Mouse (Mus musculus) neural tube, embryonic 15.5 days (tissue): ENCODE data around the gene Gab1. TPM values are rescaled to one million over a fixed set of nuclear protein-coding genes. Genes with fewer than 3 reads are reported as not detected.

Experiments used
- ATAC-seq: fragments of 200-750 bp; cut with Nextera tagmentation; 2 replicates; pipeline ENCODE4 v1.8.0; 2017; ENCODE audit warnings: mild to moderate bottlenecking, moderate TSS enrichment, moderate library complexity; ENCODE audit not compliant: low FRiP score
- H3K27ac ChIP-seq: fragments of 300-500 bp; sonication (generic); replicated peaks from 2 replicates; pipeline ENCODE4 v1.5.1; 2015; ENCODE audit warnings: mild to moderate bottlenecking, inconsistent platforms
- H3K27me3 ChIP-seq: fragments of 300-500 bp; sonication (generic); replicated peaks from 2 replicates; pipeline ENCODE4 v1.6.1; 2015; ENCODE audit warnings: inconsistent platforms
- H3K36me3 ChIP-seq: fragments of 300-500 bp; sonication (generic); 2 replicates; pipeline ENCODE4 v1.6.1; 2015; ENCODE audit warnings: inconsistent platforms
- H3K4me1 ChIP-seq: fragments of 300-500 bp; sonication (generic); 2 replicates; pipeline ENCODE4 v1.6.1; 2015; ENCODE audit warnings: inconsistent platforms
- H3K4me2 ChIP-seq: fragments of 300-500 bp; sonication (generic); 2 replicates; pipeline ENCODE4 v1.6.1; 2015; ENCODE audit warnings: inconsistent platforms, mild to moderate bottlenecking, moderate library complexity
- H3K4me3 ChIP-seq: fragments of 300-500 bp; sonication (generic); replicated peaks from 2 replicates; pipeline ENCODE4 v1.5.1; 2015; ENCODE audit warnings: mild to moderate bottlenecking, inconsistent platforms
- H3K9ac ChIP-seq: fragments of 300-500 bp; sonication (generic); replicated peaks from 2 replicates; pipeline ENCODE4 v1.6.1; 2015; ENCODE audit warnings: mild to moderate bottlenecking, inconsistent platforms
- H3K9me3 ChIP-seq: fragments of 300-500 bp; sonication (generic); replicated peaks from 2 replicates; pipeline ENCODE4 v1.6.1; 2016; ENCODE audit warnings: inconsistent platforms
- WGBS: fragments of 180-500 bp; shearing (Covaris S2); methylation state at CpG from one replicate; pipeline ENCODE4 v1.1.7; 2015; ENCODE audit warnings: mixed read lengths; 5-methylcytosine and 5-hydroxymethylcytosine counted together
- polyA plus RNA-seq: library from polyadenylated mRNA; unstranded; fragments of >200 nt; fragmentation: Nextera tagmentation; extraction: Ambion mirVana; gene quantifications from 2 replicates; pipeline ENCODE4 v1.2.1, GENCODE M21; 2015

Gene Gab1
- polyA plus RNA-seq = 9.6 and 11.4 TPM in 2 replicates

GRCm38 (mm10) chr8:80880196-80881106 is at the start of gene Gab1:
TSS of gene Gab1 (minus strand) at chr8:80880519.
- WGBS = 1% methylated on average over 67 of the region's 70 CpGs
- Histone ChIP-seq H3K27me3 (no peaks in the 10 kb centered on the region), H3K27ac (peak within 1 kb of the TSS; percentile 86), H3K36me3 (no peaks in the 10 kb centered on the region), H3K4me2 (peak within 1 kb of the TSS; percentile 76), H3K4me3 (peak within 1 kb of the TSS; percentile 58), H3K9ac (peak within 1 kb of the TSS; percentile 64), H3K4me1 (peaks cover 21% of the 10 kb centered on the region), H3K9me3 (no peaks in the 10 kb centered on the region)
- peak; percentile 96 for ATAC-seq

- no peak overlapping the region for H3K4me3 ChIP-seq
- no peak overlapping the region for H3K4me2 ChIP-seq
- no peaks in the 10 kb centered on the region for H3K36me3 ChIP-seq
- no peaks in the 10 kb centered on the region for H3K4me1 ChIP-seq
- H3K9ac ChIP-seq = no peak overlapping the region
- no peak overlapping the region for H3K27ac ChIP-seq
- no peaks in the 10 kb centered on the region for H3K27me3 ChIP-seq
- no peaks in the 10 kb centered on the region for H3K9me3 ChIP-seq
- no peak for ATAC-seq
Observed at GRCm38 (mm10) chr8:80928770-80929169, 48.5 kb upstream of the Gab1 start.

- no peak overlapping the region for H3K27ac ChIP-seq
- no peaks in the 10 kb centered on the region for H3K36me3 ChIP-seq
- WGBS = 87% methylated on average over 9 of the region's 9 CpGs
- no peak overlapping the region for H3K4me2 ChIP-seq
- peaks cover 3% of the 10 kb centered on the region; the same call in 1 of the 2 replicates for H3K4me1 ChIP-seq
- ATAC-seq = no peak
- H3K9ac ChIP-seq = no peak overlapping the region
- H3K9me3 ChIP-seq = no peaks in the 10 kb centered on the region
- H3K4me3 ChIP-seq = no peak overlapping the region
- H3K27me3 ChIP-seq = no peaks in the 10 kb centered on the region
Observed at GRCm38 (mm10) chr8:80923794-80924316, 43.5 kb upstream of the Gab1 start.

GRCm38 (mm10) chr8:80922642-80923041 is 42.3 kb upstream of the Gab1 start:
- H3K4me2 ChIP-seq = no peak overlapping the region
- no peak overlapping the region for H3K4me3 ChIP-seq
- 0 out of 2 replicates have a peak overlapping the region, but pooled peaks have one; percentile 56 for H3K27ac ChIP-seq
- WGBS = 37% methylated on average over 6 of the region's 6 CpGs
- H3K9me3 ChIP-seq = no peaks in the 10 kb centered on the region
- peaks cover 3% of the 10 kb centered on the region; the same call in 1 of the 2 replicates for H3K4me1 ChIP-seq
- no peak overlapping the region for H3K9ac ChIP-seq
- no peaks in the 10 kb centered on the region for H3K27me3 ChIP-seq
- peak; percentile 80 for ATAC-seq
- no peaks in the 10 kb centered on the region for H3K36me3 ChIP-seq

- Histone ChIP-seq H3K4me1 (peaks cover 3% of the 10 kb centered on the region; the same call in 1 of the 2 replicates), H3K4me3 (no peak overlapping the region), H3K27ac (no peak overlapping the region), H3K36me3 (no peaks in the 10 kb centered on the region), H3K27me3 (no peaks in the 10 kb centered on the region), H3K9me3 (no peaks in the 10 kb centered on the region), H3K9ac (no peak overlapping the region), H3K4me2 (no peak overlapping the region)
- no peak for ATAC-seq
- WGBS = 87% methylated on average over 4 of the region's 4 CpGs
Observed at GRCm38 (mm10) chr8:80919130-80919529, 38.8 kb upstream of the Gab1 start.

- Histone ChIP-seq H3K9me3 (no peaks in the 10 kb centered on the region), H3K4me1 (peaks cover 3% of the 10 kb centered on the region; the same call in 1 of the 2 replicates), H3K36me3 (no peaks in the 10 kb centered on the region), H3K4me2 (no peak overlapping the region), H3K27ac (no peak overlapping the region), H3K4me3 (no peak overlapping the region), H3K27me3 (no peaks in the 10 kb centered on the region), H3K9ac (no peak overlapping the region)
- ATAC-seq = no peak
- 92% methylated on average over 6 of the region's 6 CpGs for WGBS
Observed at GRCm38 (mm10) chr8:80918531-80918930, 38.2 kb upstream of the Gab1 start.

GRCm38 (mm10) chr8:80916463-80917235 is 36.3 kb upstream of the Gab1 start:
- no peak overlapping the region for H3K4me3 ChIP-seq
- no peaks in the 10 kb centered on the region for H3K36me3 ChIP-seq
- H3K27ac ChIP-seq = no peak overlapping the region
- ATAC-seq = no peak
- no peaks in the 10 kb centered on the region for H3K27me3 ChIP-seq
- no peak overlapping the region for H3K4me2 ChIP-seq
- H3K4me1 ChIP-seq = 0 out of 2 replicates have a peak, but pooled peaks cover 4% of the 10 kb centered on the region
- no peaks in the 10 kb centered on the region for H3K9me3 ChIP-seq
- no peak overlapping the region for H3K9ac ChIP-seq
- 84% methylated on average over 11 of the region's 11 CpGs for WGBS

GRCm38 (mm10) chr8:80913016-80913748 is 32.9 kb upstream of the Gab1 start:
- Histone ChIP-seq H3K9ac (no peak overlapping the region), H3K4me1 (0 out of 2 replicates have a peak, but pooled peaks cover 4% of the 10 kb centered on the region), H3K27ac (peak overlapping the region; percentile 54), H3K9me3 (no peaks in the 10 kb centered on the region), H3K27me3 (no peaks in the 10 kb centered on the region), H3K4me2 (no peak overlapping the region), H3K4me3 (no peak overlapping the region), H3K36me3 (no peaks in the 10 kb centered on the region)
- WGBS = 100% methylated on average over 1 of the region's 1 CpGs
- ATAC-seq = peak; percentile 70; the same call in 1 of the 2 replicates

GRCm38 (mm10) chr8:80911400-80911799 is 31.1 kb upstream of the Gab1 start:
- Histone ChIP-seq H3K9ac (no peak overlapping the region), H3K9me3 (no peaks in the 10 kb centered on the region), H3K4me2 (no peak overlapping the region), H3K4me1 (0 out of 2 replicates have a peak, but pooled peaks cover 4% of the 10 kb centered on the region), H3K36me3 (no peaks in the 10 kb centered on the region), H3K27me3 (no peaks in the 10 kb centered on the region), H3K4me3 (no peak overlapping the region), H3K27ac (no peak overlapping the region)
- WGBS = 83% methylated on average over 5 of the region's 5 CpGs
- no peak for ATAC-seq

GRCm38 (mm10) chr8:80908262-80908907 is 28.1 kb upstream of the Gab1 start:
- 67% methylated on average over 6 of the region's 6 CpGs for WGBS
- H3K27me3 ChIP-seq = no peaks in the 10 kb centered on the region
- H3K9ac ChIP-seq = no peak overlapping the region
- 0 out of 2 replicates have a peak, but pooled peaks cover 4% of the 10 kb centered on the region for H3K4me1 ChIP-seq
- no peak overlapping the region for H3K27ac ChIP-seq
- no peak overlapping the region for H3K4me3 ChIP-seq
- H3K9me3 ChIP-seq = no peaks in the 10 kb centered on the region
- ATAC-seq = no peak
- no peak overlapping the region for H3K4me2 ChIP-seq
- no peaks in the 10 kb centered on the region for H3K36me3 ChIP-seq
